Mouse (Mus musculus) limb, embryonic 14.5 days (tissue): Measurements from ENCODE around the gene Ccdc88b. TPM values are rescaled to one million over a fixed set of nuclear protein-coding genes. Genes with fewer than 3 reads are reported as not detected.

Experiments
- ATAC-seq: fragments of 200-750 bp; cut with Nextera tagmentation; 2 replicates; pipeline ENCODE4 v1.8.0; 2017; ENCODE audit warnings: low read depth, moderate number of reproducible peaks, moderate TSS enrichment; ENCODE audit not compliant: low FRiP score
- DNase-seq: peaks from one replicate; pipeline ENCODE4 v3.0.0-alpha.2; 2015; ENCODE audit warnings: low spot score
- H3K27ac ChIP-seq: fragments of 300-500 bp; sonication (generic); replicated peaks from 2 replicates; pipeline ENCODE4 v1.5.1; 2014; ENCODE audit warnings: low read depth, mild to moderate bottlenecking, low read length, moderate library complexity, mixed read lengths
- H3K27me3 ChIP-seq: fragments of 300-500 bp; sonication (generic); 2 replicates; pipeline ENCODE4 v1.6.1; 2014; ENCODE audit warnings: low read length, mixed read lengths; ENCODE audit not compliant: control insufficient read depth, insufficient read depth
- H3K36me3 ChIP-seq: fragments of 300-500 bp; sonication (generic); 2 replicates; pipeline ENCODE4 v1.6.1; 2014; ENCODE audit warnings: mild to moderate bottlenecking, low read length, moderate library complexity, mixed read lengths; ENCODE audit not compliant: control insufficient read depth, insufficient read depth
- H3K4me1 ChIP-seq: fragments of 300-500 bp; sonication (generic); 2 replicates; pipeline ENCODE4 v1.6.1; 2014; ENCODE audit warnings: antibody characterized with exemption, low read length, mixed read lengths; ENCODE audit not compliant: control insufficient read depth, insufficient read depth
- H3K4me2 ChIP-seq: fragments of 300-500 bp; sonication (generic); replicated peaks from 2 replicates; pipeline ENCODE4 v1.6.1; 2014; ENCODE audit warnings: low read depth, mild to moderate bottlenecking, low read length, moderate library complexity; ENCODE audit not compliant: severe bottlenecking
- H3K4me3 ChIP-seq: fragments of 300-500 bp; sonication (generic); replicated peaks from 2 replicates; pipeline ENCODE4 v1.5.1; 2014; ENCODE audit warnings: low read length
- H3K9ac ChIP-seq: fragments of 300-500 bp; sonication (generic); 2 replicates; pipeline ENCODE4 v1.6.1; 2014; ENCODE audit warnings: mild to moderate bottlenecking, low read depth, low read length, moderate library complexity; ENCODE audit not compliant: severe bottlenecking
- H3K9me3 ChIP-seq: fragments of 300-500 bp; sonication (generic); 2 replicates; pipeline ENCODE4 v1.6.1; 2016; ENCODE audit warnings: low read length; ENCODE audit not compliant: control insufficient read depth
- POLR2A ChIP-seq: fragments of 200-500 bp; IDR thresholded peaks from 2 replicates; pipeline ENCODE4 v1.8.0; 2012; ENCODE audit warnings: inconsistent platforms, mild to moderate bottlenecking, moderate library complexity, borderline replicate concordance; ENCODE audit not compliant: insufficient read depth, insufficient read length; ENCODE audit errors: extremely low read depth
- WGBS: fragments of 180-500 bp; shearing (Covaris S2); extraction: QIAGEN DNeasy Blood & Tissue Kit; methylation state at CpG from one replicate; pipeline ENCODE4 v1.1.7; 2014; 5-methylcytosine and 5-hydroxymethylcytosine counted together
- polyA plus RNA-seq, 2 experiments: library from polyadenylated mRNA; depleted of rRNA in 1 of 2; stranded (reverse) in 1 of 2; unstranded in 1 of 2; fragments of >200 nt; fragmentation: Nextera tagmentation in 1 of 2; extraction: Ambion mirVana in 1 of 2; gene quantifications; 2 replicates each; pipeline versions ENCODE4 v1.2.1 to v1.2.3; 2012 to 2014

The Ccdc88b gene
- polyA plus RNA-seq, 2 experiments, result 0.69 to 2.2 TPM

- WGBS, result 11% methylated on average over 16 of the region's 17 CpGs
- H3K9ac ChIP-seq, result no peak overlapping the region
- DNase-seq, result no peak
These were observed 26.7 kb downstream of the Ccdc88b start for GRCm38 (mm10) chr19:6831331-6831730.

GRCm38 (mm10) chr19:6830556-6831316 is 27.3 kb downstream of the Ccdc88b start:
- TF ChIP-seq POLR2A, result no peak
- Histone ChIP-seq H3K9me3 (no peaks in the 10 kb centered on the region), H3K9ac (no peak overlapping the region), H3K36me3 (peaks cover 47% of the 10 kb centered on the region), H3K4me2 (peak overlapping the region; percentile 35; the same call in 1 of the 2 replicates), H3K4me3 (peak overlapping the region; percentile 20), H3K4me1 (peaks cover 6% of the 10 kb centered on the region; the same call in 1 of the 2 replicates), H3K27me3 (peaks cover 45% of the 10 kb centered on the region), H3K27ac (no peak overlapping the region)
- no peak for DNase-seq
- no peak for ATAC-seq
- 14% methylated on average over 36 of the region's 38 CpGs for WGBS

More at GRCm38 (mm10) chr19:6831331-6831730, 26.7 kb downstream of the Ccdc88b start:
- TF ChIP-seq POLR2A, result no peak
- no peak overlapping the region for H3K27ac ChIP-seq
- H3K9me3 ChIP-seq, result no peaks in the 10 kb centered on the region
- H3K4me2 ChIP-seq, result peak overlapping the region; percentile 13; the same call in 1 of the 2 replicates
- peak overlapping the region; percentile 13 for H3K4me3 ChIP-seq
- peaks cover 45% of the 10 kb centered on the region for H3K27me3 ChIP-seq
- peaks cover 47% of the 10 kb centered on the region for H3K36me3 ChIP-seq
- ATAC-seq, result no peak
- peaks cover 6% of the 10 kb centered on the region; the same call in 1 of the 2 replicates for H3K4me1 ChIP-seq

DNA sequence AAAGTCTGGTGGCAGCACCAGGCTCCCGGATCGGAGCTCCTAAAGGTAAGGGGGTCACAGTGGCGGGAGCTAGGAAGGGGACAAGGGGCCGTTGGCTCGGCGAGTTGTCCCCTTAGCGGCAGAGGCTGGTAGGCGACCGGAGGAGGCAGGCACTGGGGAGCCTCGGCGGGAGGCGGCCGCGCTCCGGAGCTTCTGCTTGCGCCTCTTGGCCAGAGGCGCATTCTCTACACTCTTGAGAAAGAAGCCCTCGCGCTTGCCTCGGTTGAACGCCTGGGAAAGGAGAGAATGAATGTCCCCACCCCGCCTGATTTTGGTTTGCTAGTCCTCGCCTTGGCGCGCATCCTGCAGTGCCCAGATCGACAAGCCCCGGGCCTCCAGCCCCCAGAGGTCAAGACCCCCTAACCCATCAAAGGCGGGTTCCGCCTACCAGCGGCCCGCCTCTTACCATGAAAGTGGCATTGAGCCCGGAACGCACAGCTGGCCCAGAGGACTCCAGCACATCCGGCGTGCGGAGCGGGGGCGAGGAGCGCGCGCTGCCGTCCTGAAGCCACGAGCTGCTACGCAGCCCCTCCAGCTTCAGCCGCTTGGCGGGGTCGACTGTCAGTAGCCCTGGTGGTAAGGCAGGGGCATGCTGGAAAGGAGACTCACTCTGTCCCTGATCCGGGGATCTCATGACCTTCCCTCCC is 28.0 kb downstream of the Ccdc88b start:
- no peak overlapping the region for H3K9ac ChIP-seq
- WGBS, result 7% methylated on average over 40 of the region's 48 CpGs
- no peaks in the 10 kb centered on the region for H3K9me3 ChIP-seq
- TF ChIP-seq POLR2A, result no peak
- peak overlapping the region; percentile 35 for H3K4me2 ChIP-seq
- H3K27me3 ChIP-seq, result peaks cover 45% of the 10 kb centered on the region
- H3K36me3 ChIP-seq, result peaks cover 41% of the 10 kb centered on the region
- H3K4me3 ChIP-seq, result peak overlapping the region; percentile 20
- DNase-seq, result peak; percentile 25
- peaks cover 6% of the 10 kb centered on the region; the same call in 1 of the 2 replicates for H3K4me1 ChIP-seq
- no peak overlapping the region for H3K27ac ChIP-seq
- ATAC-seq, result no peak

- Histone ChIP-seq H3K4me3 (no peak overlapping the region), H3K9ac (no peak overlapping the region), H3K27ac (no peak overlapping the region), H3K4me2 (no peak overlapping the region), H3K9me3 (no peaks in the 10 kb centered on the region), H3K27me3 (peaks cover 45% of the 10 kb centered on the region), H3K4me1 (peaks cover 6% of the 10 kb centered on the region; the same call in 1 of the 2 replicates), H3K36me3 (peaks cover 32% of the 10 kb centered on the region)
- TF ChIP-seq POLR2A, result no peak
- ATAC-seq (no peak), DNase-seq (no peak)
- 32% methylated on average over 3 of the region's 3 CpGs for WGBS
These were observed 28.9 kb downstream of the Ccdc88b start for GRCm38 (mm10) chr19:6829069-6829468.

DNA sequence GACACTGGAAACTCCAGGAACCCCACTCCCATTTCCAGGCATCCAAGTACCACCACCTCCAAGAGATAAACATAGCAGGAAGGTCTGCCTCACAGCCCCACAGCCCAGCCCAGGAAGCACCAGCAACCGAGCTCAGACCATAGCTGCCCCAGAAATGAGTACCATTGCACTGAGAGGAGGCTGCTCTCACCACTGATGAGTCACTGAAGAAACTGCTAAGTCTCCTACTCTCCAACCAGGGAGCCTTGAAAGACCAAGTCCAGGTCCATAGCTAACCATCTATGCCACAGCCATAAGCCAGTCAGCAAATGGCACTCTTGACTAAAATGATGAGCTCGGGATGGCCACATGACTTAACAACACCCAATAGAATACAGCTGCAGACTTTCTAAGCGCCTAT is 31.4 kb downstream of the Ccdc88b start:
- Histone ChIP-seq H3K4me3 (no peak overlapping the region), H3K36me3 (peaks cover 13% of the 10 kb centered on the region), H3K9me3 (no peaks in the 10 kb centered on the region), H3K27me3 (peaks cover 32% of the 10 kb centered on the region), H3K27ac (no peak overlapping the region), H3K9ac (no peak overlapping the region), H3K4me2 (no peak overlapping the region), H3K4me1 (peaks cover 6% of the 10 kb centered on the region; the same call in 1 of the 2 replicates)
- TF ChIP-seq POLR2A, result no peak
- DNase-seq (no peak), ATAC-seq (no peak)
- 78% methylated on average over 3 of the region's 3 CpGs for WGBS
